Mouse (Mus musculus) cerebellum, adult 2 months (tissue): ENCODE data around the gene 2310034G01Rik.

Source experiments
- CTCF ChIP-seq: fragments of 200-500 bp; IDR thresholded peaks from 2 replicates; pipeline ENCODE4 v1.5.1; 2011; ENCODE audit warnings: low read depth, mild to moderate bottlenecking, control low read depth, low read length, moderate library complexity, borderline replicate concordance; ENCODE audit not compliant: insufficient read depth
- POLR2A ChIP-seq: fragments of 200-500 bp; IDR thresholded peaks from 2 replicates; pipeline ENCODE4 v1.6.1; 2011; ENCODE audit warnings: low read length, control low read depth, borderline replicate concordance; ENCODE audit not compliant: insufficient read depth

DNA sequence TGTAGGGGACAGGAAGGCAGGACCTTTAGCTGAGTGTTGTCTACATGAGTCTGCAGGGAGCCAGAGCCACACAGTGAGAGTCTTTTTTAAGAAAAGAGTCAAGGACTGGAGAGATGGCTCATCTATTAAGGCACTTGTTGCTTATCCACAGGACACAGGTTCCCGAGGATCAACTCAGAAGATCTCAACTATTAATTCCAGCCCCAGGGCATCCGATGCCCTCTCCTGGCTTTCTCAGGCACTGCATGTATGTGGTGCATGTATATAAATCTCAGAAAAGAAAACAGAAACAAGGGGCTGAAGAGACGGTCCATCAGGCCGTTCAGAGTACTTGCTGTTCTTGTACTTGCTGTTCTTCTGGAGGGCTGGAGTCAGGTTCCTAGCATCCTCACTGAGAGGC lies 41.9 kb upstream of the 2310034G01Rik start:
- TF ChIP-seq POLR2A (no peak), CTCF (peak; percentile 63; the same call in 1 of the 2 replicates)
